Mouse (Mus musculus) retina, adult 2 months (tissue): ENCODE results near the gene Dlgap4.

ENCODE experiments used
- DNase-seq: peaks from one replicate; pipeline ENCODE4 v3.0.0-alpha.2; 2012; ENCODE audit warnings: low read depth, low spot score

Gene Dlgap4

GRCm38 (mm10) chr2:156803698-156804372 is 190.3 kb downstream of the Dlgap4 start:
- DNase-seq: no peak

- no peak for DNase-seq
Observed at GRCm38 (mm10) chr2:156804589-156804988, 191.1 kb downstream of the Dlgap4 start.

- no peak for DNase-seq
Observed at GRCm38 (mm10) chr2:156806886-156807285, 193.4 kb downstream of the Dlgap4 start.

- peak; percentile 22 for DNase-seq
Observed at GRCm38 (mm10) chr2:156809579-156809978, 196.1 kb downstream of the Dlgap4 start.

- no peak for DNase-seq
Observed at GRCm38 (mm10) chr2:156810716-156811115, 197.2 kb downstream of the Dlgap4 start.

- no peak for DNase-seq
Observed at GRCm38 (mm10) chr2:156811556-156811955, 198.1 kb downstream of the Dlgap4 start.
